Mouse (Mus musculus) limb, embryonic 12.5 days (tissue): Measurements from ENCODE around the gene Tctex1d4. TPM values are rescaled to one million over a fixed set of nuclear protein-coding genes. Genes with fewer than 3 reads are reported as not detected.
A peak's percentile ranks its signal among the peaks of the same experiment; 100 is the strongest.

Experiments used
- ATAC-seq: fragments of 200-750 bp; cut with Nextera tagmentation; 2 replicates; pipeline ENCODE4 v1.8.0; 2017; ENCODE audit warnings: low read depth, moderate TSS enrichment; ENCODE audit not compliant: insufficient number of reproducible peaks, insufficient read depth, low FRiP score, low TSS enrichment
- H3K27ac ChIP-seq: fragments of 300-500 bp; sonication (generic); 2 replicates; pipeline ENCODE4 v1.5.1; 2016; ENCODE audit warnings: mild to moderate bottlenecking, moderate library complexity
- H3K27me3 ChIP-seq: fragments of 300-500 bp; sonication (generic); 2 replicates; pipeline ENCODE4 v1.6.1; 2016; ENCODE audit warnings: mild to moderate bottlenecking, moderate library complexity
- H3K36me3 ChIP-seq: fragments of 300-500 bp; sonication (generic); 2 replicates; pipeline ENCODE4 v1.6.1; 2016; ENCODE audit warnings: mild to moderate bottlenecking, moderate library complexity
- H3K4me1 ChIP-seq: fragments of 300-500 bp; sonication (generic); replicated peaks from 2 replicates; pipeline ENCODE4 v1.6.1; 2016
- H3K4me2 ChIP-seq: fragments of 300-500 bp; sonication (generic); 2 replicates; pipeline ENCODE4 v1.6.1; 2016; ENCODE audit warnings: mild to moderate bottlenecking, moderate library complexity
- H3K4me3 ChIP-seq: fragments of 300-500 bp; sonication (generic); replicated peaks from 2 replicates; pipeline ENCODE4 v1.5.1; 2016; ENCODE audit warnings: mild to moderate bottlenecking
- H3K9ac ChIP-seq: fragments of 300-500 bp; sonication (generic); replicated peaks from 2 replicates; pipeline ENCODE4 v1.6.1; 2016; ENCODE audit warnings: mild to moderate bottlenecking, moderate library complexity
- H3K9me3 ChIP-seq: fragments of 300-500 bp; sonication (generic); 2 replicates; pipeline ENCODE4 v1.6.1; 2016; ENCODE audit warnings: mild to moderate bottlenecking, moderate library complexity
- WGBS: fragments of 180-500 bp; shearing (Covaris S2); methylation state at CpG from one replicate; pipeline ENCODE4 v1.1.7; 2016; 5-methylcytosine and 5-hydroxymethylcytosine counted together
- microRNA-seq: library from miRNA; unstranded; fragments of <30 nt; microRNA quantifications from one replicate; pipeline ENCODE4, GENCODE M21; 2017
- polyA plus RNA-seq: library from polyadenylated mRNA; unstranded; fragments of >200 nt; fragmentation: Nextera tagmentation; extraction: Ambion mirVana; gene quantifications from 2 replicates; pipeline ENCODE4 v1.2.1, GENCODE M21; 2016

The Tctex1d4 gene
- polyA plus RNA-seq, 1 experiment from 2014 or later = not detected

DNA sequence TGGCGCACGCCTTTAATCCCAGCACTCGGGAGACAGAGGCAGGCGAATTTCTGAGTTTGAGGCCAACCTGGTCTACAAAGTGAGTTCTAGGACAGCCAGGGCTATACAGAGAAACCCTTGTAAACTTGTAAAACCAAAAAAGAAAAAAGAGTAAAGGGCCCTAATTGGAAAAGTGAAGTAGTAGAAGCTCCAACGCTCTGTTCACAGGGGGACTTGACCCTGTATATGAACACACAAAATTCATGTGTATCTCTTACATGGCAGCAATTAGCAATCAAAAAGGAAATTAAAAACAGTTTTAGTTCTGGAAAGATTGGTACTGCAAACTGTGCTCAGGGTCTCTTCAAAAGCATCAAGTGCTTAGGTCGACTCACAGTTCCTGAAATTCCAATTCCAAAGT lies 29.8 kb downstream of the Tctex1d4 start:
- H3K4me1 ChIP-seq = peaks cover 16% of the 10 kb centered on the region; the same call in 1 of the 2 replicates
- H3K9ac ChIP-seq = no peak overlapping the region
- peak; percentile 24; the same call in 1 of the 2 replicates for ATAC-seq
- H3K4me3 ChIP-seq = peak overlapping the region; percentile 96
- WGBS = 28% methylated on average over 6 of the region's 6 CpGs
- H3K9me3 ChIP-seq = no peaks in the 10 kb centered on the region
- peak overlapping the region; percentile 96; the same call in 1 of the 2 replicates for H3K27ac ChIP-seq
- H3K27me3 ChIP-seq = no peaks in the 10 kb centered on the region
- H3K4me2 ChIP-seq = peak overlapping the region; percentile 95
- peaks cover 67% of the 10 kb centered on the region for H3K36me3 ChIP-seq

DNA sequence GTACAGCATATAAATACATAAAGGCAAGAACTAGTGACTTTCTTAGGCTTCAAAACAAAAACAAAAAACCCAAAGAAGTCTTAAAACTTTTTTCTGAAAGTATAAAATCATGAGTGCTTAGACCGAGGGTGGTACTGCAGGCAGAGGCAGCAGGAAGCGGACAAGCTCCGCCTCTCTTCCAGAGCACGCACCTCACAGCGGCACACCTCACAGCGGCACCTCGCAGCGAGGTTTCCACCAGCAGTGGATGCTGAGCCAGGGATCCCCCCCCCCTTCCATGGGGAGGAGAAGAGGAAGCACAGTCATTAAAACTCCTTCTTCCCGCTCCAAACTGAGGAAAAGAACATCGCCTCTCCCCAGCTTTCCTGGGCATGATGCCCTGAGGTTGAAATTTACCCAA lies 33.1 kb downstream of the Tctex1d4 start:
- H3K4me2 ChIP-seq = no peak overlapping the region
- H3K9me3 ChIP-seq = no peaks in the 10 kb centered on the region
- H3K27me3 ChIP-seq = no peaks in the 10 kb centered on the region
- H3K4me3 ChIP-seq = no peak overlapping the region
- H3K9ac ChIP-seq = no peak overlapping the region
- H3K27ac ChIP-seq = no peak overlapping the region
- 84% methylated on average over 10 of the region's 10 CpGs for WGBS
- peaks cover 69% of the 10 kb centered on the region for H3K36me3 ChIP-seq
- no peak for ATAC-seq
- peaks cover 5% of the 10 kb centered on the region; the same call in 1 of the 2 replicates for H3K4me1 ChIP-seq

DNA sequence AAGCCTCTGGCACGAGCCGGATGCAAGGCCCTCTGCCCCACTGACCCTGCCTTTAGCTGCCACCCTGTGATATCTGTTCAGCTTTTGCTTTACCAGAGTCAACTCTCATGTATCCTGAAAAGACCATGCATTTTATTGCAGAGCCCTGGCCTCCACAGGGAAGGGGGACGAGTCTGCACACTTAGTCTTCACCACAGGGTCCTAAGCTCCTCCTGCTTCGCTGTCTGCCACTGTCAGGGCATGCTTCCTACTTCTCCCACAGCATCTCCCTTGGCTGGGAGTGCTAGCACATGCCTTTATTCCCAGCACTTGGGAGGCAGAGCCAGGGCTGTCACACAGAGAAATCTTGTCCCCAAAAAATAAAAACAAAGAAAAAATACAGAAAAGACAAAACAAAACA lies 34.6 kb downstream of the Tctex1d4 start:
- no peak overlapping the region for H3K4me2 ChIP-seq
- H3K36me3 ChIP-seq = peaks cover 76% of the 10 kb centered on the region
- H3K27me3 ChIP-seq = no peaks in the 10 kb centered on the region
- ATAC-seq = no peak
- no peaks in the 10 kb centered on the region for H3K9me3 ChIP-seq
- no peak overlapping the region for H3K9ac ChIP-seq
- H3K27ac ChIP-seq = no peak overlapping the region
- H3K4me3 ChIP-seq = no peak overlapping the region
- 67% methylated on average over 4 of the region's 4 CpGs for WGBS
- H3K4me1 ChIP-seq = no peaks in the 10 kb centered on the region

GRCm38 (mm10) chr4:117169936-117170335 lies 43.3 kb downstream of the Tctex1d4 start:
- WGBS = 94% methylated on average over 5 of the region's 5 CpGs
- no peak for ATAC-seq
- H3K4me3 ChIP-seq = no peak overlapping the region
- no peaks in the 10 kb centered on the region for H3K4me1 ChIP-seq
- H3K9ac ChIP-seq = no peak overlapping the region
- H3K9me3 ChIP-seq = no peaks in the 10 kb centered on the region
- no peaks in the 10 kb centered on the region for H3K27me3 ChIP-seq
- H3K27ac ChIP-seq = no peak overlapping the region
- H3K36me3 ChIP-seq = peaks cover 97% of the 10 kb centered on the region
- no peak overlapping the region for H3K4me2 ChIP-seq

Small RNA genes lying within 50 kb of the gene (microRNA-seq; reads per million reads assigned to microRNA genes)
- gene Gm22398 = not detected

Other genes with a start within 250 kb of the Tctex1d4 start
- 0.58 and 0.70 TPM in 2 replicates for gene Zswim5, start 249.4 kb upstream of the Tctex1d4 start, polyA plus RNA-seq
- gene Urod, start 132.4 kb upstream of the Tctex1d4 start, polyA plus RNA-seq = 110 and 111 TPM in 2 replicates
- gene Hectd3, start 131.5 kb upstream of the Tctex1d4 start, polyA plus RNA-seq = 10.7 and 10.8 TPM in 2 replicates
- gene Eif2b3, start 107.4 kb upstream of the Tctex1d4 start, polyA plus RNA-seq = 53.0 and 54.0 TPM in 2 replicates
- gene Ptch2, start 30.7 kb upstream of the Tctex1d4 start, polyA plus RNA-seq = 5.4 and 6.4 TPM in 2 replicates
- gene Btbd19, start 1.1 kb upstream of the Tctex1d4 start, polyA plus RNA-seq = 4.2 and 5.1 TPM in 2 replicates
- gene Plk3, start 7.2 kb downstream of the Tctex1d4 start, polyA plus RNA-seq = 2.5 and 2.7 TPM in 2 replicates
- gene Rps8, start 29.4 kb downstream of the Tctex1d4 start, polyA plus RNA-seq = 892 and 981 TPM in 2 replicates
- 106 and 108 TPM in 2 replicates for gene Kif2c, start 55.8 kb downstream of the Tctex1d4 start, polyA plus RNA-seq
- 8.8 and 11.0 TPM in 2 replicates for gene Tmem53, start 125.2 kb downstream of the Tctex1d4 start, polyA plus RNA-seq
- 0.26 and 0.65 TPM in 2 replicates for gene Armh1, start 125.3 kb downstream of the Tctex1d4 start, polyA plus RNA-seq